Mouse (Mus musculus) MEL (cell line): ENCODE measurements around the gene Abcd4. TPM values are rescaled to one million over a fixed set of nuclear protein-coding genes. Genes with fewer than 3 reads are reported as not detected.

Source experiments
- DNase-seq: peaks from one replicate; pipeline ENCODE4 v3.0.0; 2011; ENCODE audit warnings: low read depth, low spot score
- H3K27ac ChIP-seq: 2 replicates; pipeline ENCODE4 v1.5.1; 2012; ENCODE audit warnings: low read depth, mild to moderate bottlenecking, control low read depth, low read length, moderate library complexity; ENCODE audit not compliant: control insufficient read depth
- H3K27me3 ChIP-seq, 2 experiments: fragments of 150-350 bp in 1 of 2; sonication (generic) in 1 of 2; 2 replicates each; pipeline ENCODE4 v1.6.1; 2012; ENCODE audit warnings: low read length in 2 of 2, mild to moderate bottlenecking in 2 of 2, improper control_type of control experiment in 1 of 2, moderate library complexity in 1 of 2; ENCODE audit not compliant: insufficient read depth in 2 of 2, control insufficient read depth in 1 of 2
- H3K36me3 ChIP-seq, 2 experiments: 2 replicates each; pipeline ENCODE4 v1.6.1; 2012 to 2014; ENCODE audit warnings: low read length in 2 of 2, improper control_type of control experiment in 1 of 2, inconsistent platforms in 1 of 2, mild to moderate bottlenecking in 1 of 2; ENCODE audit not compliant: insufficient read depth in 2 of 2, control insufficient read depth in 1 of 2
- H3K4me1 ChIP-seq, 2 experiments: fragments of 150-350 bp in 1 of 2; sonication (generic) in 1 of 2; 2 replicates each; pipeline ENCODE4 v1.6.1; 2012; ENCODE audit warnings: low read length in 2 of 2, improper control_type of control experiment in 1 of 2, mild to moderate bottlenecking in 1 of 2; ENCODE audit not compliant: insufficient read depth in 2 of 2, control insufficient read depth in 1 of 2
- H3K4me3 ChIP-seq, 2 experiments: fragments of 150-350 bp in 1 of 2; sonication (generic) in 1 of 2; 2 replicates each; pipeline ENCODE4 v1.5.1; 2012; ENCODE audit warnings: low read depth in 2 of 2, low read length in 2 of 2, mild to moderate bottlenecking in 2 of 2, moderate library complexity in 2 of 2, control low read depth in 1 of 2, improper control_type of control experiment in 1 of 2; ENCODE audit not compliant: control insufficient read depth in 1 of 2, insufficient read depth in 1 of 2
- H3K79me2 ChIP-seq: 2 replicates; pipeline ENCODE4 v1.6.1; 2012; ENCODE audit warnings: mild to moderate bottlenecking, low read length, moderate library complexity; ENCODE audit not compliant: control insufficient read depth, poor library complexity, insufficient read depth
- H3K9ac ChIP-seq: 2 replicates; pipeline ENCODE4 v1.6.1; 2012; ENCODE audit warnings: low read depth, mild to moderate bottlenecking, control low read depth, low read length, moderate library complexity; ENCODE audit not compliant: control insufficient read depth, poor library complexity, severe bottlenecking
- H3K9me3 ChIP-seq: fragments of 150-350 bp; sonication (generic); replicated peaks from 2 replicates; pipeline ENCODE4 v1.6.1; 2012; ENCODE audit warnings: mild to moderate bottlenecking, low read length, improper control_type of control experiment, moderate library complexity; ENCODE audit not compliant: insufficient read depth
- CTCF ChIP-seq, 3 experiments: IDR thresholded peaks in 2 of 3; conservative IDR thresholded peaks in 1 of 3; 2 replicates each; pipeline ENCODE4 v1.5.1; 2011 to 2012; ENCODE audit warnings: low read length in 3 of 3, low read depth in 2 of 3, mild to moderate bottlenecking in 2 of 3, improper control_type of control experiment in 1 of 3, inconsistent platforms in 1 of 3, mixed read lengths in 1 of 3, moderate library complexity in 1 of 3; ENCODE audit not compliant: control insufficient read depth in 1 of 3, insufficient read depth in 1 of 3, poor library complexity in 1 of 3, severe bottlenecking in 1 of 3
- E2F4 ChIP-seq: IDR thresholded peaks from 2 replicates; pipeline ENCODE4 v1.6.1; 2011; ENCODE audit warnings: low read depth, low read length, improper control_type of control experiment, borderline replicate concordance
- GABPA ChIP-seq: IDR thresholded peaks from 2 replicates; pipeline ENCODE4 v1.6.1; 2012; ENCODE audit warnings: low read depth, mild to moderate bottlenecking, inconsistent platforms, low read length, improper control_type of control experiment, moderate library complexity
- GATA1 ChIP-seq: IDR thresholded peaks from 2 replicates; pipeline ENCODE4 v1.6.1; 2011; ENCODE audit warnings: low read depth, low read length, improper control_type of control experiment
- MAFK ChIP-seq: IDR thresholded peaks from 2 replicates; pipeline ENCODE4 v1.6.1; 2011; ENCODE audit warnings: low read depth, mild to moderate bottlenecking, low read length, improper control_type of control experiment, borderline replicate concordance
- MAX ChIP-seq: IDR thresholded peaks from 2 replicates; pipeline ENCODE4 v1.6.1; 2011; ENCODE audit warnings: low read length, improper control_type of control experiment
- MAZ ChIP-seq: IDR thresholded peaks from 2 replicates; pipeline ENCODE4 v1.6.1; 2012; ENCODE audit warnings: low read depth, mild to moderate bottlenecking, inconsistent platforms, low read length, improper control_type of control experiment
- NRF1 ChIP-seq: IDR thresholded peaks from 2 replicates; pipeline ENCODE4 v1.6.1; 2014; ENCODE audit warnings: low read depth, mild to moderate bottlenecking, inconsistent platforms, low read length, improper control_type of control experiment, moderate library complexity; ENCODE audit not compliant: poor library complexity, insufficient read depth, severe bottlenecking
- POLR2A ChIP-seq, 2 experiments: IDR thresholded peaks; 2 replicates each; pipeline ENCODE4 v1.6.1; 2011 to 2012; ENCODE audit warnings: low read length in 2 of 2, mild to moderate bottlenecking in 2 of 2, control low read depth in 1 of 2, improper control_type of control experiment in 1 of 2, low read depth in 1 of 2, moderate library complexity in 1 of 2; ENCODE audit not compliant: control insufficient read depth in 1 of 2, insufficient read depth in 1 of 2, poor library complexity in 1 of 2
- RAD21 ChIP-seq: IDR thresholded peaks from 2 replicates; pipeline ENCODE4 v1.6.1; 2011; ENCODE audit warnings: mild to moderate bottlenecking, low read depth, low read length, improper control_type of control experiment
- RCOR1 ChIP-seq: IDR thresholded peaks from 2 replicates; pipeline ENCODE4 v1.6.1; 2012; ENCODE audit warnings: low read depth, mild to moderate bottlenecking, inconsistent platforms, low read length, improper control_type of control experiment
- SIN3A ChIP-seq: IDR thresholded peaks from 2 replicates; pipeline ENCODE4 v1.6.1; 2012; ENCODE audit warnings: low read length, improper control_type of control experiment, inconsistent platforms
- SMC3 ChIP-seq: IDR thresholded peaks from 2 replicates; pipeline ENCODE4 v1.6.1; 2011; ENCODE audit warnings: low read depth, low read length, improper control_type of control experiment
- TAL1 ChIP-seq: IDR thresholded peaks from 2 replicates; pipeline ENCODE4 v1.6.1; 2012; ENCODE audit warnings: mild to moderate bottlenecking, inconsistent platforms, low read length, moderate library complexity, mixed read lengths
- TBP ChIP-seq: IDR thresholded peaks from 2 replicates; pipeline ENCODE4 v1.8.0; 2011; ENCODE audit warnings: low read depth, low read length, improper control_type of control experiment
- UBTF ChIP-seq: IDR thresholded peaks from 2 replicates; pipeline ENCODE4 v1.6.1; 2012; ENCODE audit warnings: low read depth, mild to moderate bottlenecking, inconsistent platforms, low read length, improper control_type of control experiment, moderate library complexity, borderline replicate concordance; ENCODE audit not compliant: insufficient read depth
- ZC3H11A ChIP-seq: IDR thresholded peaks from 2 replicates; pipeline ENCODE4 v1.6.1; 2012; ENCODE audit warnings: low read depth, mild to moderate bottlenecking, inconsistent platforms, low read length, improper control_type of control experiment
- ZKSCAN1 ChIP-seq: IDR thresholded peaks from 2 replicates; pipeline ENCODE4 v1.6.1; 2012; ENCODE audit warnings: low read depth, mild to moderate bottlenecking, inconsistent platforms, low read length, improper control_type of control experiment, moderate library complexity
- ZMIZ1 ChIP-seq: IDR thresholded peaks from 2 replicates; pipeline ENCODE4 v1.6.1; 2012; ENCODE audit warnings: low read depth, mild to moderate bottlenecking, inconsistent platforms, low read length, improper control_type of control experiment, moderate library complexity
- ZNF384 ChIP-seq: IDR thresholded peaks from 2 replicates; pipeline ENCODE4 v1.6.1; 2012; ENCODE audit warnings: low read depth, mild to moderate bottlenecking, inconsistent platforms, low read length, improper control_type of control experiment
- polyA plus RNA-seq, 2 experiments: library from polyadenylated mRNA; stranded (reverse) in 1 of 2; unstranded in 1 of 2; fragments of >175 nt in 1 of 2; fragments of >200 nt in 1 of 2; gene quantifications; 2 replicates each; pipeline versions ENCODE4 v1.2.1 to v1.2.4; 2012; ENCODE audit warnings: low replicate concordance in 2 of 2, low read depth in 1 of 2; ENCODE audit not compliant: insufficient read length in 2 of 2, insufficient read depth in 1 of 2, missing spikeins in 1 of 2
- total RNA-seq: library from RNA; depleted of rRNA; stranded (reverse); fragments of 300-350 nt; gene quantifications from 2 replicates; pipeline ENCODE4 v1.2.3, GENCODE M21; 2012

The Abcd4 gene
- total and polyA plus RNA-seq, 3 experiments = 3.5 to 7.1 TPM; not detected in 1

DNA sequence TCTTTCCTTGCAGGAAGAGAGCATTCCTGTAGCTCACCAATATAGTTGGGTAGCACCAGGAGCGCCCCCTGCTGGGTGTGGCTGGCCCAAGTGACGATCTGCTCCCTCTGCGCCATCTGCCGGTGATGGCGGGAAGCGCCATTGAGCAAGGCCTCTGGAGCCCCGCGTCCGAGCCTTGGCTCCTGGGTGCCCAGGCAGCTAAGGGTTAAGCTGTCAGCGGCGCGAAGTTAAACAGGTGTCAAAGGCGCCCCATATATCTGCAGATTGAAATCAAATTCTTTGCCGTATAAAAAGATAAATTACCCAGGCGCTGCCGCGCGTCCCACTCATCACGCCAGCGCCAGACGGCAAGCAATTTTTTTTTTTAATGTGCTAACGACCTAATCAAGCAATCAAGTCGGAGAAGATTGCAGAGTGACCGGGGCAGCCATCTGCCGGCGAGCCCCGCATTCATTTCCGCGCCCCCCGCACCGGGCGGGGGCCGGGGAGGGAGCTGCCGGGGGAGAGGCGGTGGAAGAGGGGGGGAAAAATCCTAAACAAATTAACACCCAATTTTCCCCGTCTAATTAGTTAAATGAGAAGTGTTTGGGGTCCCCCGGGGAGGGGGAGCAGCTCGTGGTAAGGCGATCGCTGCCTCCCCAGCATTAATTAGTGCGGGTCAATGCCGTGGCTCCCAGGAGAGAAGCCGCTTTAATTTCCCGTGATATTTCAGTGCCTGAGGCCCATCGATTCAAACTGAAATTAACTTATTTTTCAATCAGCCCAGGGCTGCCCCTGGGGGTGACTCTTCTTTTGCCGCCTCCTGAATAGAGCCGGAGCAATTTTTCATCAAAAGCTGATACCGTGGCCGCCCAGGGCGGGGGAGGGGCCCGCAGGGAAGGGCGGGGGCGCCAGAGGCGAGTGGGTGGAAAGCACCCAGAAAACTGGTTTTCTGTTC is 27.1 kb downstream of the Abcd4 start:
- peak overlapping the region; percentile 72 to 83 for H3K4me3 ChIP-seq
- peaks cover 0 to 1% of the 10 kb centered on the region in 2 experiments; a peak in 1 of 4 replicates for H3K27me3 ChIP-seq
- H3K36me3 ChIP-seq = no peaks in the 10 kb centered on the region
- no peaks in the 10 kb centered on the region for H3K79me2 ChIP-seq
- H3K9ac ChIP-seq = peak overlapping the region; percentile 69
- TF ChIP-seq POLR2A (IDR thresholded peaks at IDR 0.05; ENCODE audit: control insufficient read depth in 1 of 2, insufficient read depth in 1 of 2, low read depth in 1 of 2, low read length in 2 of 2, poor library complexity in 1 of 2) = 0 out of 4 replicates have a peak, but pooled peaks of 1 of the 2 experiments have one; percentile 23
- no peak for TF ChIP-seq E2F4
- peak; percentile 88 for TF ChIP-seq SMC3
- TF ChIP-seq RAD21 = peak; percentile 54
- no peak for TF ChIP-seq GATA1
- no peak for TF ChIP-seq MAX
- TF ChIP-seq ZMIZ1 = no peak
- TF ChIP-seq TAL1 = no peak
- no peak for TF ChIP-seq NRF1
- peak; percentile 13; the same call in 1 of the 2 replicates for TF ChIP-seq SIN3A
- TF ChIP-seq UBTF = no peak
- no peak for TF ChIP-seq MAFK
- peak; percentile 29; the same call in 1 of the 2 replicates for TF ChIP-seq ZNF384
- TF ChIP-seq CTCF (IDR thresholded peaks at IDR 0.05 in 2 of 3, conservative IDR thresholded peaks at IDR 0.05 in 1 of 3; ENCODE audit: control insufficient read depth in 1 of 3, insufficient read depth in 1 of 3, low read depth in 2 of 3, low read length in 3 of 3, poor library complexity in 1 of 3, severe bottlenecking in 1 of 3) = peak in 2 of 3 experiments; percentile 97 to 100; a peak in 5 of 6 replicates
- TF ChIP-seq RCOR1 = no peak
- peak; percentile 26; the same call in 1 of the 2 replicates for TF ChIP-seq ZC3H11A
- no peak for TF ChIP-seq ZKSCAN1
- no peak for TF ChIP-seq GABPA
- peak; percentile 62; the same call in 1 of the 2 replicates for TF ChIP-seq MAZ
- TF ChIP-seq TBP = 0 out of 2 replicates have a peak, but pooled peaks have one; percentile 40
- no peaks in the 10 kb centered on the region for H3K4me1 ChIP-seq
- peak; percentile 87 for DNase-seq
- no peaks in the 10 kb centered on the region for H3K9me3 ChIP-seq
- H3K27ac ChIP-seq = no peak overlapping the region
